Mouse (Mus musculus): Measurements from ENCODE around the gene Glycam1.
"Not testable (repeated sequence)": the region's sequence is repeated elsewhere in the genome, so short reads cannot be mapped to it uniquely, and the experiment has no call there.

Glycam1 gene

DNA sequence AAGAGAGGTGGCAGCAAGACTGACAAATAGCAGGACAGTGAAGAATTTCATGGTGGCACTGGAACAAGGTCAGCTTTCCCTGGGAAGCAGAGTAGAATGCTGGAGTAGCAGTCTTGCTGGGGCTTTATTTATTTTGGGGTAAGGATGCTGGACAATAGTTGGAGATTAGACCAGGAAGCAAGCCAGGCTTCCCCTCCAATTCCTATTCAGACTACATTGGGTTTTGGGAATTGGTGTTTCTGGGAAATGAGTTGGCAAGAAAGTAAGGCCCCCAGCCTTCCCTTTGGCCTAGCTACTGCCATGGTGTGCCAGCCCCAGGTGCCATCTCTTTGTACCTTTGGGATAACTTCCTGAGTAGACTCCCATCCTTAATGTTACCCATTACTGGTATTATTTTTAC is at the start of gene Glycam1:
TSS of gene Glycam1 (minus strand) at position 101 of the 400 bp plus-strand sequence.
- DNase-seq, result no peak

DNA sequence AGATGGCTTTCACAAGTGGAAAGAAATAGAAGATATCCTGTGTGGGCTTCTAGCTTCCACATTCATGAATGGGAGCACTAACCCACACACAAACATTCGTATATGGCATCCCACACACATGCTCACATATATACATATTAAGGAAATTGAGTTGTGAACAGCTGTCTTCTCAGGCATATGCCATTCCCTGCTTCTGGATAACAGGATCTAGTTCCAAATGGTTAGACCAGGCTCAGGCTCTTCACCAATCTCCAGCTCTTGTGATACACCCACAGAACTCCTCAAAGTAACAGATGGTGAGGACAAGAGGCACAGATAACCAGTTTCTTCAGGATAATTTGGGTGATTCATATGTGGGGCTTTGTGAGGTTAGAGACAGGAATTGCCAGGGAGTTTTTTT is 39.6 kb upstream of the Glycam1 start:
- DNase-seq, result no peak

DNA sequence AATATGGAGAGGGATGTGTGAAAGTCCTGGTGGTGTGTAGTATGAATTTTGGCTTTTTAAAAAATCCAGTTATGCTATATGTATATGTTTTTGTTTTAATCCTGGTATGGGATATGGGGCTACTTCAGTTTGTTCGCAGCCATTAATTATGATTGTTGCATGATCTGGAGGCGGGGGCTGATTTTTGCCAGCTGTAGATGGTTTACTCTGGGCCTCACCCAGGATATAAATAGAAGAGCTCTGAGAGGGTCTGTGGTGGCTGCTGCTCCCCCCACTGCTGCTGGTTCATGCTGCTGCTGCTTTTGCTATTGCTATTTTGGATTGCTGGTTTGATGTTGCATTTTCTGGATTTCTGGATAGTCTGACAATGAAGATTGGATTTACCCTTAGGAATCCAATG is 25.9 kb upstream of the Glycam1 start:
- DNase-seq, result no peak

DNA sequence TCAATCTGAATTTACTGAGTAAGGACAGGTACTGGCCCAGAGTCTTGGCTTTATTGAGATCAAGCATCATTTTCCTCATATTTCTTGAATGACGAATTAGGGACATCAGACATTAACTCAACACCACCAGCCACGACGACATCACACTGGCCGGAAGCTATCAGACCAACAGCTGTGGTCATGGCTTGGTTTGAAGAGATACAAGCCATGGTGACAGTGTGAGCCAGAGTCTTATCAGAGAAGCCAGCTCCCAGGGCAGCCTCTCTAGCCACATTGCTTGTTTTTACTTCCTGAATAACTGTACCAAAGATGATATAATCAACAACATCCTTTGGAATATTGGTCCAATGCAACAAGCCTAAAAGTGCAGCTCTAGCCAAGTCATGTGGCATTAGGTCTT is 22.9 kb upstream of the Glycam1 start:
- not testable (repeated sequence) for DNase-seq

DNA sequence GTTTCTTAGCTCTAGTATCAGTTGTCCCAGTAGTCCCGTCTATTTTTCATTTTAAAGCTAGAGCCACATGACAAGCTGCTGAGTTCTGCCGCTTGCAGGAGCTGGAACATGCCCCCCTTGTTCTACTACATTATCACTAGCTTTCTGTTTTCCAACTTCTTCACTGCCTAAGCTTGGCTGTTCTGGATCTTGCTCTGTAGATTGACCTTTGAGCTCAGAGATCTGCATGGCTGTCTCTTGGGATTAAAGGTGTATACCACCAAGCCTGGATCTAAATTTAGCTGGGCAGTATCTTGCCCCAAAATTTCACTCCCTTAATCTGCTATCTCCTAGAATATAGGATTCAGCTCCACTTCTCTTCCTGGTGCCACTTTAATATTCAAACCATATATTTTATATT is 21.0 kb upstream of the Glycam1 start:
- DNase-seq, result no peak

DNA sequence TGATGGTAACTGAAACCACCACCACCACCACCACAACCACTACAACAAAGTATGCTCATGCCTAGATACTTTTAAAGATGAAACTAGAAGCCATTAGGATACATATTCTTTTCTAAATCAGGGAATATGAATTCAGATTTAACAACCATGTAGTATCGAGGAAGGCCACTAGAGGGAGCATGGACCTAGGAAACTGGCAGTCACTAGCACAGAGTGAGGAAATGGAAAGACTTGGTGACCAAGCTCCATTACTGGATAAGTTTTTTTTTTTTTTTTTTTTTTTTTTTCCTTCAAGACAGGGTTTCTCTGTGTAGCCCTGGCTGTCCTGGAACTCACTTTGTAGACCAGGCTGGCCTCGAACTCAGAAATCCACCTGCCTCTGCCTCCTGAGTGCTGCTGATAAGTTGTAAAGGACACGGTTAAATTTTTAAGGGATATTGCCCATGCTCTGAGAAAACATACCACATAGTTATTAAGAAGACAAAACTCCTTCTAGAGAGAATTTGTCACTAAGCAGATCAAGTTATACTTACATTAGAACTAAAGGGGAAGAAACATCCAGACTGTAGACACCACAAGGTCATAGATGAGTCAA is 12.7 kb downstream of the Glycam1 start:
- peak in 1 of 2 experiments; percentile 72 for DNase-seq

DNA sequence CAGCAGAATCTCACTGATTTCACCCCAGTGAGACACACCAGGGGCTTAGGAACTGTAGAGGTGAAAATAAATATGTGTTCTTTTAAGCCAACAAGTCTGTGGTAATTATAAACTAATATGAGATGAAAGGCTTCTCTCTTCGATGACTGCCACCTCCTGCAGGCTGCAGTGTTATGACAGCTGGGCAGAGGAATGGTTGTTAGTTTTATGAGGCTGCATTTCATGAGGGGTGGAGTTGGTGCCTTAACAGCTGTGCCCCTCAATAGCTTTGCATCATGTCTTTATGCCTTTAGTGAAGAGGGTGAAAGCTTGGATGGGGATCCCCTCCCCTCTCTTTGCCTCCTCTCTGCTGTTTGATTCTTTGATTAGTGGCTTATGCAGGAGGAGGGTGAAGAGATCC is 13.8 kb downstream of the Glycam1 start:
- DNase-seq, result no peak

DNA sequence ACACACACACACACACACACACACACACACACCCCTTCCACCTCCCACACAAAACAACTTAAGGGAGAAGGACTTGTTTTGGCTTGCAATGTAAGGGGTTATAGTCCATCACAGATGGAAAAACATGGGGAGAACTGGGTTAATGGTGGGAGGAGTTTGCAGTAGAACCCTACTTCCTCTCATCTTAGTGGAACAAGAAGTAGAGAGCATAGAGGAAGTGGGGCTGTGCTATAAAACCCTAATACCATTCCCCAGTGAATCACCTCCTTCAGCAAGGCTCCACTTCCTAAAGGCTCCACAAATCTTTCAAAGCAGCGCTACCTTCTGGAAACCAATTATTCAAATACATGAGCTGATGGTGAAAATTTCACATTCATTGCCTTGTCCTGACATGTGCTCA is 15.4 kb downstream of the Glycam1 start:
- DNase-seq, result no peak

DNA sequence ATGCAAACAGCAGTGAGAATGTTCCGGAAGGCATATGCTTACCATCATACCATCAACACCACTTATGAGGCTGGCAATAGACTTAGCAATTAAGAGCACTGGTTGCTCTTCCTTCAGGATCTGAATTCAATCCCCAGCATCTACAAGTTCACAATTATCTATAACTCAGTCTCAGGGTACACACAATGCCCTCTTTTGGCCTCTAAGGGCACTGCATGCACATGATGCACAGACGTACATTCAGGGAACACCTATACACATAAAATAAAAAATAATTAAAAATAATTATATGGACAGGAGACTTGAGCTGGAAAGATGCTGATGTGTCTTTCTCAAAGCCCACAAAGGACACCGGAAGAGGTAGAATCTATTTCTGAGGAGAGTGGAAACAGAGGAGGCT is 16.9 kb downstream of the Glycam1 start:
- no peak for DNase-seq

DNA sequence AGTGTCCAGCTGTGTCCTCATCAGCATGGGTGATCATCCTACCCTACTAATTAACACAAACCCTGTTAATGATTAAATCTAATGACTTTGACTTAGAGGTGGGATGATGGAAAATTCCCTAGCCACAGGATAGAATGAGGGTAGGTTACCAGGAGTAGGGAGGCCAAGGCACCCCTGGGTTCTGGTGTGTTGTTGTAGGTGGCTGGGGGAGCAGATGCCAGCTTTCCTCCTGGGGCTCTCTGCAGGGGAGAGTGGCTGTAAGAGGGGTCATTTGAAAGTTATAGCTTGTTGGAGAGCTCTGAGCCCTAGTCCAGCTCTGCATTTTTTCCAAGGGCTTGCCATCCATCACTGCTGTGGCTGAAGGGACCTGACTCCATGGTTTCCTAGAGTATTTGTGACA is 22.4 kb downstream of the Glycam1 start:
- peak; percentile 55 to 88 for DNase-seq

DNA sequence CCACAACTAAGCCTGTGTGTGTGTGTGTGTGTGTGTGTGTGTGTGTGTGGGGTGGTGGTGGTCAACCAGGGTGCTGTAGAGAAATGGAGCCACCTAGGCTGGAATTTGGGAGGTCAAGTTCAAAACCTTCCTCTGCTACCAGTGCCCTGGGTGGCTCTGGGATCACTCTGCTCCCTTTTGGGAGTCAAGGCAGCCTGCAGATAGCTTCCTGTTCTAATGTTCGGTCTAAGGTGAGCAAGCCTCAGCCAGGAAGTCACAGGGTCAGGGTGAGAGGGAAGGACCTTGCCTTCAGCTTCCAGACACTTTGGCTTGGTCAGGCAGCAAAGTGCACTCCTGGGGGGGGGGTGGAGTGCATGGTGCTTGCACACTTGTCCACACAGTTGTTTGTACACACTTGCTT is 24.2 kb downstream of the Glycam1 start:
- peak in 1 of 2 experiments; percentile 50 for DNase-seq

DNA sequence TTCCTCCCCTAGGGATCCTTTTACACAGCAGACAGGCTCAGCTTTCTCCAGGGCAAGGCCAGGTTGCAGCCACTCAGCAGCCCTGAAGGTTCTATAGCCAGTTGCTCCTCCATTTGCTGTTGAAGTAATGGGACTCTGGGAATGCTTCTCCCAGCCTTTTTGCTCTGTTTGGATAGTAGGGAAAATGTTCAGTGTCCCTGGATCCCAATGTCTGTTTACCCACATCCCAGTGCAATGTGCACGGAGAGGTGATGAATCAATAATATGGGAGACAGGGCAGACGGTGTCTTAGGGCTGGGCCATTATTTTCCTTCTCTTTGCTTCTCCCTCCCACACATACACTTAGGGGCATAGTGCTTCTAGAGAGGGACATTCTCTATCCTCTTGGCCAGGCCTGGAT is 25.6 kb downstream of the Glycam1 start:
- no peak for DNase-seq

DNA sequence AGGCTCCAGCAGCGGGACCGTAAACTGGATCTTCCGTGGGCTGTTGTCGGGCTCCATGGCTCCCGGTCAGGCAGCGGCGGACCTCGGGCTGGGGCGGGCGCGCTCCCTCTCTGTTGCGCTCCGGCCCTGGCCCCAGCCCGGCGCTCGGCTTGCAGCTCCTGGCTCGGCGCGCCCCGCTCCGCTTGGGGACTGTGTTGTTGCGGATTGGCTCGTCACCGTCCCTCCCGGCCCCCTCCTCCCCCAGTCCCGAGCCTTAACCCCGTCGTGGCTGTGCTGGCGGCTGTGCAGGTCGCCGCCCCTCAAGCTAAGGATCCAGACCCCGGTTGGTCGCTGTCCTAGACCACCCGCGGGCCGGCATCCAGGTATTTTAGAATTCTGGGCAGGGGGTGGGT is 27.1 kb downstream of the Glycam1 start, which contains the start of gene Ppp1r1a:
TSS of gene Ppp1r1a (minus strand) at position 182 of the 392 bp plus-strand sequence.
- peak; percentile 61 to 85 for DNase-seq

DNA sequence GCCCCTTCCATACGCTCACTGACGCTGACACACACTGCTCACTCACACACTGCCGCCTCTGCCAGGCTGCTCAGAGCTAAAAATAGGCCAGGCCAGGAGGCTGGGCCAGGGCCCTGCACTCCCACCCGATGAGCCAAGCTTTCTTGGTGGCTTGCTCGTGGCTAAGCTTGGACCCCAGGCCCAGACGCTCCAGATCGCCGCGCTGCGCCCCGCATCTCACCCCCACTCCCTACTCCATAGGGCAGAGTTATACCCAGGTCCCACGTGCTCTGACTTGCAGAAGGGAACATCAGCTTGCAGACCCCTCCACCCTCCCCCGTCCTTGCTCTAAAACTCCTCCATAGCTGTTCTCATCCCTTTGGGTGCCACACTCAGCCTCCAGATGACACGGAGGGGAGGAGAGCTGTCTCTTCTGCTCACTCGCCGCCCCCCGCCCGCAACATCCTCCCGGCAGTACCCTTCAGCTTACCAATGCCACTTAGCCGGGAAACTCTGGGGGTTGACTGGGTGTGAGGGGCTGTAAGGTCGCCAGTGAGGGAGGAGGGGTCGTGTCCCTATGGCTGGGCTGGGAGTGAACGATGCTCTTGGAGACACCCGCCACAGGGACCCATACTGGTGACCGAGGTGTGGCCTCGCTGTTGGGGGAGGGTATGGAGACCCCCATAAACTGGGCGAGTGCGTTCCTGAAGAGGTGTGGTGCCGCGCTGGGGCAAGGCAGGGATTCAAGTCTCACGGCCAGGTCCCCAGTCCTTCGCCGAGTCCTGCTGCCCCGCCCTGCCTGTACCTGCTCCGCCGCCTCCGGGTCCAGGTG is 27.7 kb downstream of the Glycam1 start:
- no peak for DNase-seq

DNA sequence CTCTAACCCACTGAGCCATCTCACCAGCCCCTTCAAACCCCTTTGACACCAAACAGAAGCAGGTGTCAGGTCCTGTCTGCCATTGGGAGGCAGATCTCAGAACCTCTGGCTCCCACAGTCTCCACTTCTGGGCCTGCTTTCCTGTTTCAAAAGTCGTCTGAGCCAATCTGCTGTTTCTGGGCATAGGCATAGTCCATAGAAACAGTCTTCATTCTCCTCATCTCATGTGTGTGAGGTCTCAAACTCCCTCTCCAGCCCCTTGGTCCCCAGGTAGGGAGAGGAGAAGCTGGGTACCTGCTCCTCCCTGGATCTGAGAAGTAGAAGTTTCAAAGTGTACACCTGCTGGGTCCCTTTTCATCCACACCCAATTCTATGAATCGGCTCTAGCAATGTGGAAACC is 28.4 kb downstream of the Glycam1 start:
- no peak for DNase-seq

DNA sequence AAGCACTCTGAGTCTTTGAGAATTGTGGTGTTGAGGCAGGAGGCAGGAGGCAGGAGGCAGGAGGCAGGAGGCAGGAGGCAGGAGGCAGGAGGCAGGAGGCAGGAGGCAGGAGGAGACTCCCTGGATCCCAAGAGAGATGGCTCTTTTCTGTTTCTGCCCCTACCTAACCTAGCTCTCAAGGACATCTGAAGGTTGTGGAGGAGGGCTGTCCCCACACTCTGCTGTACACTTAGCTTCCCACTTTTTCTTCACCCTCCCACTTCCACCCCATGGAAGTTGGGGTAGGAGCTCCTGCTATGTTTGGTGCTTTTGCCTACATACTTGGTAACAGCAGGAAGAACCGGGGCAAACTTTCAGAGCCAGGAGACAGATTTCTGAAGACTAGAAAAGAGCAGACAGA is 29.1 kb downstream of the Glycam1 start:
- DNase-seq, result peak in 1 of 2 experiments; percentile 40

DNA sequence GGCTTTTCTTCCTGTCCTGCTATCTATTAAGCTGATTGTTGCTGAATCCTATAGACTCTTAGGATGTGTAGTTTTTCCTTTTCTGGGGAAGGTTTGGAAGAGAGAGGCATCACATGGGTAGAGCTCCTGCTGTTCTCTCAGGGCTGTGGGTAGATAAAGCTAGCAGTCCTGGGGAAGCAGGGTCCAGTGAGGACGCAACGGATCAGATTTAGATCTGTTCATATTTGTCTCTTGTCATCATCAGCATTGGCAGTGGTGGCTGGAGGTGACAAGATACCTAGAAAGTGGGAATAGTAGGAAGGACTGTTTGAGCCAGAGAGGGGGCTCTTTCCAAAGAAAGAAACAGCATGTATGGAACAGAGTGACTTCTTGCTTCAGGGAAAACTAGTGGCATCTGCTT is 29.9 kb downstream of the Glycam1 start:
- no peak for DNase-seq

DNA sequence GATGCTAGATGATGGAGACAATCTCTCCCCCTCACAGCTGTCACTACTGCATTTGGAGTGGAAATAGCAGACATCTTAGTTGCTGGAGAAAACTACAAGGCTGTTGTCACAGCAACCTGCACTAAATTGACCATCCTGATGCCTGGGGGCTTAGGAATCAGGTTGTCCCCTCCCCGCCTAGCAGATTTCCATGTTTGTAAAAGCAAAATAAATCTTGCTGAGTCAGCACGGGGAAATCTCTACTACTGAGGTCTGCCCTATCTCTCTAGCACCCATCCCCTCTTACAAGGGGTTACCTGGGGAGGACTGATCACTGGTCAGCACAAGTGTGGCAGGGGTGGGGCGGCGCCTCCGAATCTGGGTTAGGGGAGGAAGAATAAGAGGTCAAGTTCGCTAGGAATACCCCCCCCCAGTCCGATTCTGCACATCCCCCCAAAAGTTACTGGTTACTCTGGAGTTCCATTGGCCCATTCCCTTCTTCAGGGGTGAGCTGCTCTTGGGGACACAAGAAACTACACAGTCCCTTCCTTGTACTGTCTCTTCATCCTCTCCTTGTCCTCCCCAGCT is 30.7 kb downstream of the Glycam1 start:
- no peak for DNase-seq

DNA sequence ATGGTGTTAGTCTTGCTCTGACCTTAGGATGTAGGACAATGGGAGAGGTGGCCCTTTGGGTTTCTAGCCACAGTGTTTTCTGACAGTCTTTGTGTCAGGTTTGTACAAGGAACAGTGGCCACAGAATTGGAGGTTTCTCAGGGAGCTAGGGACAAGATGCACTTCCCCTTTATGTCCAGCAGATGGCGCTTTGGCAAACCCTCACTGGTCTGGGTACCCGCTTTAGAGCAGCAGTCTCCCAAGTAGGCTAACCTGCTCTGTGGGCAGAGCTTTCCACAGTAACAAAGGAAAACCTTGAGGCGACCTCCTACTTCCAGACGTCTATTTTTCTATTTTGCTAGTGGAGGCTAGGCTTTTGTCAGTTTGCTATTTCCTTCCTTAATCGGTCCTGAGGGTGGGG is 34.5 kb downstream of the Glycam1 start:
- DNase-seq, result peak; percentile 59 to 62

DNA sequence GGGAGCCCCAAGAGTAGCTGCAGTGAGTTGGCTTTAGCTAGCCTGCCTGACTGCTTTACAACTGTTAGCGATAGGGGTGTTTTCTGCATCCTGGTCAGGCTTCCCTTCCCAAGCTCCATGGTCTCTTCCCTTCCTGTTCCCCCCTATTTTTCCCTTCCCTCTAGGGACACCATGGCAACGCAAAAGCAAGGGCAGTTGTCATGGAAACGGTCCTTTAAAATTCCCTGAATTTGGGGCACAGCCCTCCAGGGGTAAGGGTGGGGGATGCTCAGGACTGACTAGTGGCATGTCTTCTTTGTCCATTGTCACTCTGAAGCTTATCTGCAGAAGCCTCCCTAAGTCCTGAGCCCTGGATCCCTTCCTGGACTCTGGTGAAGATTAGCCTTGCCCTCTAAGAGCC is 41.7 kb downstream of the Glycam1 start:
- DNase-seq, result no peak

DNA sequence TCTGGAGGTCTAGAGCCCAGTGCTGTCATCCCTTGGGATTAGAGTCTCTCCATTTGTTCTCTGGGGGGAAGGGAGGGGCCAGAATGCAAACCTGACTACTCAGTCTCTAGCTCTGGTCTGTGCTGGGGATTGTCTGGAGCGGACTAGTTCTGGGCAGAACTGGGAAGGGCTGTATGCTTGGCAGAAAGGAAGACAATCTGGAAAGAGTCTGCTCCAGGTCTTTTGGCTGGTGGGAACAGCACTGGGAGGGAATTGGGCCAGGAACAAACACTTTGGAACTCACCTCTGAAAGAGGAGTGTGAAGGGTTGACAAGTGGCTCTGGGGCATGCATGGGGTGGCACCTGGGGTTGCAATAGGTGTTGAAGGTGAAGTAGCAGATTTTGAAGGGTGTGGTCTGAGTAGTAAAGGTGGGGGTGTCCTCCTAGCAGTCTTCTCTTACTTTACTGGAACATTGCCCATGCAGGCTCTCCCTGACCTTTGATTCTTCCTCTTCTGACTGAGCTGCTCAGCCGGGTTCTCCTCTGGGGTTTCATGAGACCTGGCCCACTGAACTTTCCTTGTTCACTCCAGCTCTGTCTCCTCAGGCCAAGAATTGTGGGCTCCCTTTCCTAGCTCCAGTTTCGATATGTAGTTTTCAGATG is 42.3 kb downstream of the Glycam1 start:
- DNase-seq, result peak in 1 of 2 experiments; percentile 46

DNA sequence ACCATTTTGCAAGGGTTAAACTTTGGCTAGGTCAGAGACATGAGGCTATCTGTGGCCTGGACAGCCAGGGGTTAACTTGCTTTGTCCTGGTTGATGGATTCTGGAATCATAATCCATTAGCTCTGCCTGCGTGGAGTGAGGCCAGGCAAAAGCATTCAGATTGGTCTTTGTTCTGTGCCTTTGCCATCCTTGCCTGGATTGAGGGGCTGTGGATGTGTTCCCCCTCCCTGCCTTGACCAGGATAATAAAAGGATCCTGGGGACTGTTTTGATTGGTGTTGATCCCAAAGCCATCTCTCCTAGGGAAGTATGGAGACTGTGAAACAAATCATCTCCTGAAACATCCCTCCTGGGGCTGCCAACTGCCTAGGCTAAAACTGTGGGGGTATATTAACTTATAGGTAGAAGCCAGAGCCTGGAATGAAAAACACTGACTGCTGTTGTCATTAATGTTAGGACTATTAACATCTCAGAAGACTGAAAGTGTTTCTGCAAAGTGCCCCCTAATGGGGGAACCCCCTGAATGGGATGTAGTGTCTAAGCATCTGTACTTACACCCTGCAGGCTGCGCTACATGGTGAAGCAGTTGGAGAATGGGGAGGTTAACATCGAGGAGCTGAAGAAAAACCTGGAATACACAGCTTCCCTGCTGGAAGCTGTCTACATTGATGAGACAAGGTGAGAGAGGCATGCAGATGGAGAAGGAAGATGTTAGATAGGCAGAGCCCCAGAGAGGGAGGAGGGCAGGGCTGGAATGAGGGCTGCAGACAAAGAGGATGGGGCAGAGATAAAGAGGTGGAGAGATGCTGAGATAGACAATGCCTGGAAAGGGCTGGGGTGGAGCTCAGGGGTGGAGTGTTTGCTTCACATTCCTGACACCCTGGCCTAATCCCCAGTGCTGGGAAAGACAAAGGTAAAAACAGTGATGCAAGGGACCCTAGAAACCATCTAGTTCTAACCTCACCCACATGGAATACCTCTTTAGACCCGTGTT is 45.2 kb downstream of the Glycam1 start:
- no peak for DNase-seq

All from kidney, postnatal 25 days (tissue).